Mouse (Mus musculus) spleen, embryonic (tissue): ENCODE results near the gene Aplnr.

Experiments used
- CTCF ChIA-PET: fragments of 350-600 bp; sonication (Branson Sonifier 250); formaldehyde crosslinking; loops from one replicate; lab custom pipeline; 2022; lab: Charles Lee

Gene Aplnr

DNA sequence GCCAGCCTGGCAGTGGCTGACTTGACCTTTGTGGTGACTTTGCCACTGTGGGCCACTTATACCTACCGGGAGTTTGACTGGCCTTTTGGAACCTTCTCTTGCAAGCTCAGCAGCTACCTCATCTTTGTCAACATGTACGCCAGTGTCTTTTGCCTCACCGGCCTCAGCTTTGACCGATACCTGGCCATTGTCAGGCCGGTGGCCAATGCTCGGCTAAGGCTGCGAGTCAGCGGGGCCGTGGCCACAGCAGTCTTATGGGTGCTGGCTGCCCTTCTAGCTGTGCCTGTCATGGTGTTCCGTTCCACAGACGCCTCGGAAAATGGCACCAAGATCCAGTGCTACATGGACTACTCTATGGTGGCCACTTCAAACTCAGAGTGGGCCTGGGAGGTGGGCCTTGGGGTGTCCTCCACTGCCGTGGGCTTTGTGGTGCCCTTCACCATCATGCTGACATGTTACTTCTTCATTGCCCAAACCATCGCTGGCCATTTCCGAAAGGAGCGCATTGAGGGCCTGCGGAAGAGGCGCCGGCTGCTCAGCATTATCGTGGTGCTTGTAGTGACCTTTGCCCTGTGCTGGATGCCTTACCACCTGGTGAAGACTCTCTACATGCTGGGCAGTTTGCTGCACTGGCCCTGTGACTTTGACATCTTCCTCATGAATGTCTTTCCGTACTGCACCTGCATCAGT is 951 bp downstream of the Aplnr start:
- CTCF ChIA-PET = no interaction called here

DNA sequence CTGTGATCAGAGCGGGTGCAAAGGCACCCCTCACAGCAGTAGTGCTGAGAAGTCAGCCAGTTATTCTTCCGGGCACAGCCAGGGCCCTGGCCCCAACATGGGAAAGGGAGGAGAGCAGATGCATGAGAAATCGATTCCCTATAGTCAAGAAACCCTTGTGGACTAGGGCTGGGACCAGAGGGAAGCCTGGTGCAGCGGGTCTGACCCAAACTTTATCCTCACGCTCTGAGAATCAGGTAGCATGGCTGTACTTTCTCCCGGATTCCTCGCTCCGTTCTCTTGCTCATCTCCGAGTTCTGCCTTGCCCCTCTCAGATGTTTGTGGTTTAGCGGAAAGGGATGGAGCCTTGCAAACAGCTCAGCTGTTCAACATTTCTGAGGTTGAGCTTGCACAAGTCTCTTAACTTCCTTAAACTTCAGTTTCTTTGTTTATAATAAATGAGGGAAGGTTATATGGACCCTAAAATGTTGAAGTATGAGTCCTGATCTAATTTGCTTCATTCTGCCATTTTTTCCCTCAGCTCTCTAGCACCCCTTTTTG is 1.6 kb downstream of the Aplnr start:
- CTCF ChIA-PET = no interaction called here

DNA sequence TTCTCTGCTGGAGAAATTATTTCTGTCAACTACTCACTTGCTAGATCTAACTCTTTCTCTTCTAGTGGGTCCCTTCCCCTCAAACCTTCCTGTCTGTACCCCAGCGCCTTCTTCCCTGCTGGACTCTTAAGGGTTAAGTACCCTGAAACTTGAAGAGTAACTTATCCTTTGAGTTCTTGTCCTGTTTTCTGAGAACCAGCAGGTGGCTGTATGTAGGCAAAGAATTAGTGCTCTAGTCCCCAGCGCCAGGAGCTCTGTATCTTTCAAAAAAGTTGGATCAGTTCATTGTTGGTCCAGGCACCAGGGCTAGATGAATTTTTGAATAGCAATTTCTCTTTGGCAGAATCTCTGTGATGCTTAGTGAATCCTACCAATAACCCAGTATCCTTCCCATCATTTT is 2.1 kb downstream of the Aplnr start:
- CTCF ChIA-PET = no interaction called here

DNA sequence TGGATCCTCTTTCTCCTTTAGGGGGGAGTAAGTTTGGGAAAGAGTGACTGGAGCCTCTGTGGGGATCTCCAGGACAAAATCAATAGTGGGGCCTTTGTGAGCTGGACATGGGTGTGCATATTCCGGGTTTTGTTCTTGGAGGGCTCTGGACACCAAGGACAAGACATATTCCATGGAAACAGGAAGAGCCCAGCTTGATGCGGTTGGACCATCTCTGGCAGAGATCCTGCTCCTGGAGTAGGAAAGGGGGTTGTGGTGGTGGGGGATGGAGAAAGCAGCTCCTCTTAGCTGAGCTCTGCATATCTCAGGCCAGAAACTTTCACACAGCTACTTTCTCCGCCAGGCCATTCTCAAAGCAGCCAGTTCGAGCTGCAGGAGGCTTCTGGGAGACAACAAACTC is 3.4 kb downstream of the Aplnr start:
- CTCF ChIA-PET = no interaction called here

DNA sequence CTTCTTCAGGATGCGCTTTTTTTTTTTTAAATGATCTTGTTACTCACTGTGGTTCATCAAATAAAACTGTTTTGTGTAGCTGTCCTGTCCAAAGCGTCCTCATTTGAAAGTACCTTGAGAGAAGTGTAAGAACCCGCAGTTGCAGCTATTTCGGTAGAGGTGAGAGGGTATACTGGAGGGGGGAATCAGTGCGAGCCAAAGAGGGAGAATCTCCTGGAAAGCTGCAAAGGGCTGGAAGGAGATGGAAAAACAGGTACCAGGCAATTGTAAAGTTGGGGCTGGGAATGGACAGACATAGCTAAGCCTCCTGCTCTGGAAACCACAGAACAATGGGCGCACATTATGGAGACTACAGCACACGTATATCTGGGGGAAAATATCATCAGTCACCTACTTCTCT is 3.8 kb downstream of the Aplnr start:
- CTCF ChIA-PET = no interaction called here

DNA sequence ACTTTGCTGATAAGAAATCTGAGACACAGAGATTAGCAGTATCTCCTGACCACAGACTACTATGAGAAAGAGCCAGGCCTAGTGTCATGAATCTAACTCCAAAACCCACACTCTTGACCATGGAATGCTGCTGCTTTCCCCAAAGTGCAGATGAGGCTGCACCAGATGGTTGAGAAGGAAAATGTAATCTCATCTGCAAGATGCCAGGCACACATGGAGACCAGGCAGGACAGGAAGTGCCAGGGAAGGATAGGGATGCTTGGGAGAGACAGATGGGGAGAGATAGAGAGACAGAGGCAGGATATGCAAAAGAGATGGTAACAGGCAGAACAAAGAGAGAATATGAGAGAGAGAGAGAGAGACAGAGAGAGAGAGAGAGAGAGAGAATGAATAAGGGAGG is 4.8 kb downstream of the Aplnr start:
- CTCF ChIA-PET = no interaction called here

DNA sequence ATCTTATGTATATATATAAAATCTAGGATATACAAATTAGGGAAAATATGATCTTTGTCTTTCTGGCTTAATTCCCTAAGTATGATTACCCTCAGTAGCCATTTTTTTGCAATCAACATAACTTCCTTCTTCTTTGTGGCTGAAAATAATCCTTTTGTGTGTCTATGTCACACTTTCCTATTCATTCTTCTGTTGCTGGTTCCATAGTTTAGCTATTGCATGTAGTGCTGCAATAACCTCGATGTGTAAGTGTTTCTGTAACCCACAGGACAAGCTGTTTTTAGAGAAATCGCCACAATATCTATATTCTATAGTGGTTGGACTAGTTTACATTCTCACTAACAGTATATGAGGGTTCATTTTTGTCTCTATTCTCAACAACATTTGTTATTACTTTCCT is 8.9 kb downstream of the Aplnr start:
- CTCF ChIA-PET = no interaction called here

DNA sequence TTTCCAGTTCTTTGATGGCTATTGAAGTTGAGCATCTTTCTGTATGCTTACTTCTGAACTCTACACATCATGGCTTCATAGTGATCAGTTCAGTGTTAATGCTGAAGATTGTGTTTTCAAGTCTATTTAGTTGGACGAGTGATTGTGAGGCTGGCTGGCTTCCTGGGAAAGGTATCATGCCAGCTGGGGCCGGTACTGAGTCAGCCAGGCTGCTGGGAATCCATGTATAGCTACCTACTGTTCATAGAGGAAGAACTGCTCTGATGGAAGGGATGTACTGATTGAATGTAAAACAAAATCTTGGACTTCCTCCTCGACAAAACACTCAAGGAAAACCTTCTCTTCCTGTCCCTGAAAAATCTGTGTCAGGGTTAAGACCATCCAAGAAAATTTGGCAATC is 9.3 kb downstream of the Aplnr start:
- CTCF ChIA-PET = no interaction called here

DNA sequence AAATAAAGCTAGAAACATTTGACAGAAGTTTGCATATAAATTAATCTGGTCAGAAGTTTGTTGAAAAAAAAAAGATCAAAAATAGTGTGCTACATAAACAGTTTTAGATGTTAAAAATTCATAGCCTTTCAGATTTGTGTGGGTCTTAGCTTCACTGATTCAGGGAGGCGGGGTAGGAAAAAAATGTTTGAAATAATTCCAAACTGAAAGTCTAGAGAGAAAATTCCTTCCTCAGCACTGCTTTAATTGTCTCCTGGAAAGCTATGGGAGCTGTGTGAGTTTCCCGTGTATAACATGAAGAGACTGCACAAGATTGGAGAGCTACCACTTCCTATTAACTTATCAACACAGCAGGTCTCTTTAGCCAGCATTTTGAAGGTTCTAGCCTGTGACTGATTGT is 11.5 kb downstream of the Aplnr start:
- CTCF ChIA-PET = no interaction called here

DNA sequence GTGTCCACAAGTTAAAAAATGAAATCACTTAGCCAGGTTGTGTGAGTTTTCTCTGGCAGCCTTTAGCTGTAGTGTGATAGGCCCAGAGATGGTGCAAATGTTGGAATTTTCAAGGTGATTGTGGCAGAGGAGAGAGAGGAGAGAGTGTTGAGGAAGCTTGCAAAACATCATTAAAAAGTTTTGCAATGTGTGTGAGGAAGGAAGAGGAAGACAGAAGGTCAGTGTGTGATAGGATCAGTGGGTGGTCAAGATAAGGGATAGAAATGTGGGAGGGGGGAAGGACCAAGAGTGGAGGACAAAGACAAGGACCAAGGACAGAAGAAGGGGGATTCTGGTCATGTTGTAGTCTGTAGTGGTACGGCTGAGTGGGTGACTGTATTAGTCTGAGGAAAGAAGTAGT is 14.3 kb downstream of the Aplnr start:
- CTCF ChIA-PET = no interaction called here

DNA sequence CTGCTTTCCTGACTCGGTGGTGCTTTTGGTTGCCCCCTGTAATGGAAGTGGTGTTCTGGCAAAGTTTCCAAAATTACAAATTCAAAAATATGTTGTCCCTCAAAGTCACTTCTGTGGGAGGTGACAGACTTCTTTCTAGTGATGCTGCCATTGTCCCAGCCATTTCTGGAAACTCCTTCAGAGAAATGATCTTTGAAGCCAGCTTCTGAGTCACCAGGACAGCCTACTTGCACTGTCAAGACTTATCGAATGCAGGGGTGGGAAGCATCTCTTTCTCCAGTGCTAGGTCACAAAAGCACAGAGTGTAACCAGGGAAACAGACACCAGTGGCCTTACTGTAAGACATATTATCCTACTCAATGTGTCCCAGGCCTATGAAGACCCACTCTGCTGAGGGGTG is 15.2 kb downstream of the Aplnr start:
- CTCF ChIA-PET = no interaction called here

DNA sequence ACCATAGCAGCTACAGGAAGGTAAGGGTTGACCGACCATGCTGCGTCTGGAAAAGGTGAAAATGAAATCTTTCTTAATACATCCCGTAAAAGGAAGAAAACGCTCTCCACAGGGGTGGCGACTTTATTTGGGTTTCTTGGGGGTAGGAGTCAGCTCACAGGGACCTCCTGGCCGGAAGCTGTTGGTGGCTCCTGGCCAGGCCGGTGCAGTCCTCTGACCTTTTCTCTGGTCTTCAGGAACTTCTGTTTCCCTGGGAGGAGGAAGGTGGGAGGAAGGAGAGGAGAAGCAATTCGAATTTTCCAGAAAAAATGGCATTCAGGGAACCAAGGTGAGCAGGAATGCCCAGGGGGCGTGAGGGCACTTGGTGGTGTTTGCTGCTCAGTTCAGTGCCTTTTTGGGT is 19.3 kb downstream of the Aplnr start:
- CTCF ChIA-PET = no interaction called here

DNA sequence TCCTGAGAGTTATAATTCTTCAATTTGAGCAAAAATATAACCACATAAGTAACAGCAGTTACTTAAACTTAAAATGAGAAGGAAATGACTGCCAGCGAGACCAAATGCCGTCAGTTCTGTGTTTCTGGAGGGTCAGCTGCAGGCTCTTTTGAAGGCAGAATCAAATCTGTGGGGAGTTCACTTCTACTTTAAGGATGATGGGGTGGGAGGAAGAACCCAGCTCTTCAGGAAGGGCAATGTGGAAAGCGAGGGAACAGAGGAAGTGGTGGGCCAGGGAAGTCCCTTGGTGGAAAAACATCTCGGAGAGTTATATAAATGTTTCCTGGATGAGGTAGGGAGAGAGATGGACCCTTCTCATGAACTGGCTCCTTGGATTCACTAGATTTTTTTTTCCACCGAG is 20.1 kb downstream of the Aplnr start:
- CTCF ChIA-PET = no interaction called here

DNA sequence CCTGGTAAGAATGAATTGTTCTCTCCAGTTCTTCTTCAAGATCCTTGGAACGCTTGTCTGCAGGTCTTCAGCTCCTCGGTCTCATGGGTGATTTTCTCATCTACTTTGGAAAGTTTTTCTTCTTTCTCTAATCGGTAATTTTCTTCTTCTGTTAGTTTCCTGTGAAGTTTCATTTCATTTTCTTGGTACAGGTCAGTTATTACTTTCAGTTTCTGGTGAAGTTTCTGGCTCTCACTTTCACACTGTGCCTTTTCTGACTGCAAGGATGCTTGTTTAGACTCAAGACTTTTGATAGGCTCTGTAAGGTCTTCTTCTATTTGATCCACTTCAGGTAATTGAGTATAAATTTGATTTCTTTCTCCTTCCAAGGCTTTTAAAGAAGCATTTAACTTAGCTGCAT is 21.4 kb downstream of the Aplnr start:
- CTCF ChIA-PET = no interaction called here

DNA sequence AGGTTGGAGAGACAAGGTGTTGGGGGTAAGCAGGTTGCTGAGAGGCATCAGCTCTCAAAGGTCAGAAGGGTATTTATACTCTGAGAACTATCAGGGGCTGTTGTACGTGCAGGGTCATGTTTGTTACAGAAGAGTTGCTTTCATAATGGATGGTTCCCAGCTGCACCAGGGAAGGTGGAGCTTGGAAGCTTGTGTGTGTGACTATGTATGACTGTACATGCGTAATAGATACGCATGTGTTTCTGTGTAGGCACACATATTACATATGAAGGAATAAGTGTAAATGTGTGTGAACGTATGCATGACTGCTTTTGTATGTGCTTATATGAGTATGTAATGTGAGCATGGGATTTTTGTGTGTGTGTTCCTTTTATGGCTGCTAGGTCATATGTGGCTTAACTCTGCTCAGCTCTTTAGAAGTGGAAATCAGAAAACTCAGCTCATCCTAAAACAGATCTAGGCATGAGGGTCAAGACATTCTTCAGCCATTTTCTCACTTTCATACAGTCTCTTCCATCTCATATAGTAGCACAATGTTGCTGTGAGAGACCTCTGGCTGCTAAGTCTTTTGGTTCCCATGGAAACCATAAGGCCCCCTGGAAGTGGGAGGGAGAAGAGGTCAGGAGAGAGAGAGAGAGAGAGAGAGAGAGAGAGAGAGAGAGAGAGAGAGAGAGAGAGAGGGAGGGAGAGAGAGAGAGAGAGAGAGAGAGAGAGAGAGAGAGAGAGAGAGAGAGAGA is 25.0 kb downstream of the Aplnr start:
- CTCF ChIA-PET = no interaction called here

DNA sequence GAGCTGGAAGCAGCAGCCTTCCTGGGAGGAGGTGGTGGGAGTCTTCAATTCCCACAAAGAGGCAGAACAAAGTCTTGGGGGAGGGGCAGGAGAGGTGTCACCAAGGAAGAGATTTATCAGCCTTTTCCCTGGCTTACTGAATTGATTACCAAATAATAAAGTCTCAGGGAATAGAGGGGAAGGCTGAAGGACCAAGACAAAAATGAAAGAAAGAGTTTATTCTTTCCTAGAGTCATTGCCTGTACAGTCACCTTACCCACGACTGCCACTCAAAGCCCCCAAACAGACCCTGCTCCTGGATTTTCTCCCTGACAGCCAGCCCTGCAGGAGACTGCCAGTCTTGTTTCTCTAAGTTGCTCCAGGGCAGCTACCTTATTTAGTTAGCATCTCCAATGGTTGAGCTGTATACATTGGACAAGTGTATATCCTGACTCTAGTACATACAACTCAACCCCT is 25.6 kb downstream of the Aplnr start:
- CTCF ChIA-PET = no interaction called here

DNA sequence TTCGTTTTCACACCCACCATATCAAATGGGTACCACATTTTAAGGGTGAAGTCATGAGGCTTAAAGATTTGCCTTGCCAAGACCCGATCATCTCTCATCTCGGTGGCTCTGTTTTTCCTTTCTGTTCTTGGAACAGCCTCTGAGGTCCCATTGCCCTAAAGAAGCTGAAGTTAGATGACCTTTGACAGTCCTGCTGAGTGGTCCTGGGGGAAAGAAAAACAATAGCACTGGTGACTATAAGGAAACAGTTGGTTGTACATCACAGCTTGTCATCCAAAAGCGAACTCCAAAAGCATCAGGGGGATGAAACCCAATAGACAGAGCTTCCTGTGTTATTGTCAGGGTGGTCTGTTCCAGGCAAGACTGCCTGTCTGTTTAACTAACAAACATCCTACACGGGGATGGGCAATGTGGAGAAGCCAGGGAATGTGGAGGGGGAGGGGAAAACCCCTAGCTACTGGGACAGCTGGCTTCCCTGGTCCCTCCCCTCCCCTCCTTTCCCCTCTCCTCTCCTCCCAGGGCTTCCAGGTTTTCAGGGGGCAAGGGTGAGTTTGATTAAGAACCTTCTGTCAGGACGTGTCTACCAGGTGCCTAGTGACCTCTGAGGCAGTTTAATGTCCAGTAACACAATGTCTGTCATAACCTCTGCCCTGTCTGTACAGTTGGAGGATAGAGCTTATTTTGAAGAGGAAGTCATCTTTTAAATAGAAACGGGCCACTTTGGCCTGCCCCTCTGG is 27.5 kb downstream of the Aplnr start:
- CTCF ChIA-PET = no interaction called here

DNA sequence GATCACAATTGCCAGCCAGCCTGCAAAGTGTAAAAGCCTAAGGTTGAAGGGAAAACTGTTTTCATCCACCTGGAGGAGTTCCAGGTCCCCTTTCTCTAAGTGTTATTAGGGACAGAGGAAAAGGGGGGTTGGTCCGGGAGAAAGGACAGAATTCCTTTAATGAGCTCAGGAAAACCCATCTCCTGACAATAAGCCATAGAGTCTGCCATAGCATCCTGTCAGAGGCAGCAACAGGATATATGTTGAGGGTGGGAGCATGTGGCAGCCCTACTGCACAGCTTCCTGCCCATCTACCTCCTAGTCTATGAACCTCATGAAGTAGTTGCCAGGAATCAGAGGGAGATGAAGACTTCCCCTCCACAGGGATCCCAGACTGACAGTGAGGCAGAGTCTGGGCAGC is 31.6 kb downstream of the Aplnr start:
- CTCF ChIA-PET = no interaction called here

DNA sequence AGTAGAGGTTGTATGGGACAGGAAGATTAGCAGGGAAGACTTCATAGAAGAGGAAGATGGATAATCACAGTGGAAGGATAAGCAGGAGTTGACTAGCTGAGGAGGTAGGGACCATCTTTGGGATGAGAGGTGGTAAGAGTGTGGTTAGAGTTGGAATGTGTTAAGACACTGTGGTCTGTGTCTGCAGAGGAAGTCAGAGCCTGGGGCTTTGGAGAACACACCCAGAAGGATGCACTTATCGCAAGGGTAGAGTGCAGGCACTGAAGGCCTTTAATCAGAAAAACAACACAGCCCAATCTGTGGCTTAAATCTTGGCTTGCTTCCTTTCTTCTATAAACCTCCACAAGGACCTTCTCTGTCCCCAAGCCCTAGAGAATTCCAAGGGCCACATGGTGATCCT is 32.3 kb downstream of the Aplnr start:
- CTCF ChIA-PET = no interaction called here

DNA sequence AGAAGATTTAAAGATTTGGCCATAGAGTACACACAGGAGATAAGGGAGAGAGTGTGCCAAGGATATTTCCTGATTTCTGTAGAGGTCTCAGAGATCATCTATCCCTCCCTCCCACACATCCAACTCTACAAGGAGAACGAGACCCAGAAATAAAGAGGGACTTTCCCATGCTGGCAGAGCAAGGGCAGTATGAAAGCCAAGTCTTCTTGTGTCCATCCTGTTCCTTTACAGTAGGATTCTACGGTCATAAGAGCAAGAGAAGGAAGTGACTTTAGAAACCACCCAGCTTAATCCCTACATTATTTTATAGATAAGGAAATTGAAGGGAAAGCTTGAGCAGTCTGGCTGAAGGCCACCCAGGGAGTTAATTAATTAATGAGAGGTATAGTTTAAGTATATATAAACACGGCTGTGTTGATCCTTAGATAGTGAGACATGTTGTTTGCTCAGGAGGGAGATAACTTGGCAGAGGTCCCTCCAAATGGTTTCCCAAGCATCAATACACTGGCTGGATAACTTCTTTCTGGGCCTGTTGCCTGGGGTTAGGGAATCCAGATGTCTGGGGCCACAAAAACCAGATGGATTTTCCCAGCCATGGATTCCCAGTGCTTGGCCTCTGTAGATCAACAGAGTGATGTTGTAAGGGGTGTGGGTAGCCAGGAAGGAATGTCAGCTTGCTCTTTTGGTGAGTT is 36.2 kb downstream of the Aplnr start:
- CTCF ChIA-PET = interaction anchor here (0.6 kb wide), 1 partner anchor 693 kb away, joined by 3 read pairs; no protein-coding TSS in a partner anchor

DNA sequence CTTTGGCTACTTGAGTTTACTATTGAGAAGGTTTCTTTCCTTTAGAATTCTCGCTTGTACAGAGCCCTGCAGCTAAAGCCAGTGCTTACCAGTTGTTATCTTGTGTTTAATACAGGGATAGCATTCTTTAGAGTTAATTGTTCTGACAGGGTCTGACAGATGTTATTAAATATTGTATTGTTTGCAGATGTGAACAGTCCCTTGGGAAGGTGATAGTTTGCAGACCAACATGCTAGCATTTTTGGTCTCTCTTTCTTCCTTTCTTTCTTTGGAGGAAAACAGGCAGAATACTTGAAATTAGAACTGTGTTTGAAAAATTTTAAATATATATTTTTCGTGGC is 36.7 kb downstream of the Aplnr start:
- CTCF ChIA-PET = interaction anchor here (0.6 kb wide), 1 partner anchor 694 kb away, joined by 3 read pairs; no protein-coding TSS in a partner anchor

DNA sequence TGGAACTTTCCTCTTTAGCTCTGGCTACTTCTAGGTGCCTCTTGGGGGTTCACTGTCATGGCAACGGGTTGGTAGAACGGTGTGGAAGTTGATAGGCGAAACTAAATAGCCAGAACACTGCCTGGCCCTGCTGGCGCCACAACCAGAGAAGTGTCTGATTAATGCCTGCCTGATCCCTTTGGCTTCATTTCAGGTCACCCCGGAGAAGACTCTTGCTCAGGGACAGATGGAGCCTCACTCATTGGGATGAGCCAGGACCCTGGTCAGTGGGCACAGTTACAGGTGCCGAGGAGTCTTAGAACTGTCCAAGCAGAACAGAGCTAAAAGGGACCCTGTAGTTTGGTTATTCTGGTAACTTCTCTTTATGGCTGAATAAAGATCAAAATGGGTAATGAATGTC is 37.5 kb downstream of the Aplnr start:
- CTCF ChIA-PET = no interaction called here
